Mouse (Mus musculus) CH12.LX (cell line): ENCODE data around the gene Cxcr6. TPM values are rescaled to one million over a fixed set of nuclear protein-coding genes. Genes with fewer than 3 reads are reported as not detected.

Source experiments
- DNase-seq: peaks from one replicate; pipeline ENCODE4 v3.0.0-alpha.2; 2013; ENCODE audit errors: extremely low read depth
- H3K27ac ChIP-seq: 2 replicates; pipeline ENCODE4 v1.5.1; 2012; ENCODE audit warnings: low read depth, mild to moderate bottlenecking, control low read depth, moderate library complexity; ENCODE audit not compliant: insufficient read depth
- H3K27me3 ChIP-seq: replicated peaks from 2 replicates; pipeline ENCODE3; 2012; ENCODE audit warnings: inconsistent platforms
- H3K36me3 ChIP-seq, 2 experiments: replicated peaks in 1 of 2; 2 replicates each; pipeline versions ENCODE3 to v1.6.1; 2012; ENCODE audit warnings: inconsistent platforms in 1 of 2, low read length in 1 of 2, mild to moderate bottlenecking in 1 of 2, mixed read lengths in 1 of 2, moderate library complexity in 1 of 2; ENCODE audit not compliant: control insufficient read depth in 1 of 2, insufficient read depth in 1 of 2
- H3K4me1 ChIP-seq, 2 experiments: 2 replicates each; pipeline ENCODE4 v1.6.1; 2012; ENCODE audit warnings: inconsistent platforms in 1 of 2, moderate library complexity in 1 of 2; ENCODE audit not compliant: insufficient read depth in 2 of 2, control insufficient read depth in 1 of 2
- H3K4me2 ChIP-seq: 2 replicates; pipeline ENCODE4 v1.6.1; 2012; ENCODE audit warnings: low read depth, mild to moderate bottlenecking, control low read depth; ENCODE audit not compliant: poor library complexity, insufficient read depth, severe bottlenecking
- H3K4me3 ChIP-seq, 3 experiments: fragments of 150-350 bp in 1 of 3; sonication (generic) in 1 of 3; replicated peaks in 1 of 3; 2 replicates each; pipeline versions ENCODE3 to v1.5.1; 2011 to 2012; ENCODE audit warnings: low read depth in 2 of 3, low read length in 2 of 3, mild to moderate bottlenecking in 2 of 3, moderate library complexity in 2 of 3, control low read depth in 1 of 3, improper control_type of control experiment in 1 of 3, inconsistent platforms in 1 of 3, mixed read lengths in 1 of 3; ENCODE audit not compliant: poor library complexity in 1 of 3
- H3K79me2 ChIP-seq: replicated peaks from 2 replicates; pipeline ENCODE4 v1.6.1; 2012; ENCODE audit warnings: mild to moderate bottlenecking, moderate library complexity; ENCODE audit not compliant: control insufficient read depth, poor library complexity, insufficient read depth, severe bottlenecking; ENCODE audit errors: extremely low read depth
- H3K9ac ChIP-seq: 2 replicates; pipeline ENCODE4 v1.6.1; 2012; ENCODE audit warnings: low read depth, mild to moderate bottlenecking, control low read depth, moderate library complexity; ENCODE audit not compliant: insufficient read depth
- H3K9me3 ChIP-seq: replicated peaks from 2 replicates; pipeline ENCODE3; 2012; ENCODE audit warnings: low read length, inconsistent platforms, mixed read lengths
- BHLHE40 ChIP-seq: IDR thresholded peaks from 2 replicates; pipeline ENCODE4 v1.6.1; 2011; ENCODE audit warnings: mild to moderate bottlenecking, low read depth, low read length, improper control_type of control experiment
- CTCF ChIP-seq, 2 experiments: IDR thresholded peaks in 1 of 2; conservative IDR thresholded peaks in 1 of 2; 2 replicates each; pipeline ENCODE4 v1.5.1; 2011 to 2012; ENCODE audit warnings: low read depth in 2 of 2, low read length in 2 of 2, improper control_type of control experiment in 1 of 2, inconsistent platforms in 1 of 2, mild to moderate bottlenecking in 1 of 2, moderate library complexity in 1 of 2
- E2F4 ChIP-seq: IDR thresholded peaks from 2 replicates; pipeline ENCODE4 v1.6.1; 2011; ENCODE audit warnings: low read depth, low read length, improper control_type of control experiment; ENCODE audit not compliant: insufficient replicate concordance
- EP300 ChIP-seq: IDR thresholded peaks from 2 replicates; pipeline ENCODE4 v1.6.1; 2011; ENCODE audit warnings: low read length, improper control_type of control experiment
- ETS1 ChIP-seq: conservative IDR thresholded peaks from 2 replicates; pipeline ENCODE4 v1.6.1; 2012; ENCODE audit warnings: low read depth, mild to moderate bottlenecking, inconsistent platforms, low read length, improper control_type of control experiment, moderate library complexity
- GABPA ChIP-seq: IDR thresholded peaks from 2 replicates; pipeline ENCODE4 v1.6.1; 2012; ENCODE audit warnings: low read depth, low read length, improper control_type of control experiment, inconsistent platforms; ENCODE audit not compliant: insufficient replicate concordance
- JUN ChIP-seq: IDR thresholded peaks from 2 replicates; pipeline ENCODE4 v1.6.1; 2011; ENCODE audit warnings: low read depth, mild to moderate bottlenecking, low read length, improper control_type of control experiment, moderate library complexity; ENCODE audit not compliant: insufficient read depth
- MAFK ChIP-seq: IDR thresholded peaks from 2 replicates; pipeline ENCODE4 v1.6.1; 2011; ENCODE audit warnings: low read length, improper control_type of control experiment; ENCODE audit not compliant: insufficient replicate concordance
- MAX ChIP-seq: IDR thresholded peaks from 2 replicates; pipeline ENCODE4 v1.6.1; 2011; ENCODE audit warnings: low read length, improper control_type of control experiment
- MAZ ChIP-seq: IDR thresholded peaks from 2 replicates; pipeline ENCODE4 v1.6.1; 2012; ENCODE audit warnings: low read depth, mild to moderate bottlenecking, inconsistent platforms, low read length, improper control_type of control experiment, moderate library complexity
- MEF2A ChIP-seq: IDR thresholded peaks from 2 replicates; pipeline ENCODE4 v1.6.1; 2014; ENCODE audit warnings: low read depth, mild to moderate bottlenecking, inconsistent platforms, low read length, improper control_type of control experiment, borderline replicate concordance
- MYC ChIP-seq: IDR thresholded peaks from 2 replicates; pipeline ENCODE4 v1.6.1; 2011; ENCODE audit warnings: low read depth, mild to moderate bottlenecking, improper control_type of control experiment, low read length
- RCOR1 ChIP-seq: conservative IDR thresholded peaks from 2 replicates; pipeline ENCODE4 v1.6.1; 2012; ENCODE audit warnings: low read depth, mild to moderate bottlenecking, inconsistent platforms, low read length, improper control_type of control experiment
- SIN3A ChIP-seq: IDR thresholded peaks from 2 replicates; pipeline ENCODE4 v1.6.1; 2012; ENCODE audit warnings: low read length, improper control_type of control experiment, inconsistent platforms
- SMC3 ChIP-seq: IDR thresholded peaks from 2 replicates; pipeline ENCODE4 v1.6.1; 2011; ENCODE audit warnings: low read depth, low read length, improper control_type of control experiment
- UBTF ChIP-seq: IDR thresholded peaks from 2 replicates; pipeline ENCODE4 v1.6.1; 2012; ENCODE audit warnings: low read depth, mild to moderate bottlenecking, inconsistent platforms, low read length, improper control_type of control experiment, moderate library complexity
- USF2 ChIP-seq: conservative IDR thresholded peaks from 2 replicates; pipeline ENCODE4 v1.6.1; 2011; ENCODE audit warnings: low read depth, low read length, improper control_type of control experiment
- ZC3H11A ChIP-seq: IDR thresholded peaks from 2 replicates; pipeline ENCODE4 v1.6.1; 2012; ENCODE audit warnings: low read depth, mild to moderate bottlenecking, inconsistent platforms, low read length, improper control_type of control experiment
- ZMIZ1 ChIP-seq: IDR thresholded peaks from 2 replicates; pipeline ENCODE4 v1.6.1; 2012; ENCODE audit warnings: low read depth, mild to moderate bottlenecking, inconsistent platforms, low read length, improper control_type of control experiment
- dilution Hi-C: fragments of 300-500 bp; cut with MboI; formaldehyde crosslinking; loops from 2 replicates; pipeline ENCODE4 v1.14.3; 2020; ENCODE audit warnings: low sequenced_read_pairs; ENCODE audit not compliant: extremely low pct_unique_long_range_greater_than_20kb, extremely low pct_ligation_motif_present
- in situ Hi-C: fragments of 300-500 bp; cut with MboI; formaldehyde crosslinking; loops from 3 replicates; pipeline ENCODE4 v1.14.3; 2019; ENCODE audit warnings: low sequenced_read_pairs, low pct_ligation_motif_present, low pct_unique_long_range_greater_than_20kb, mixed read lengths
- polyA plus RNA-seq: library from polyadenylated mRNA; unstranded; fragments of >175 nt; gene quantifications from 2 replicates; pipeline ENCODE4 v1.2.1, GENCODE M21; 2012; ENCODE audit warnings: low read depth; ENCODE audit not compliant: insufficient read length
- total RNA-seq, 2 experiments: library from RNA; depleted of rRNA; stranded (reverse); fragments of 300-350 nt in 1 of 2; fragments of >200 nt in 1 of 2; gene quantifications; 2 replicates each; pipeline ENCODE4 v1.2.3; 2012 to 2014

The Cxcr6 gene
- total and polyA plus RNA-seq, 3 experiments, result 0.08 to 1.4 (median 1.0) TPM

DNA sequence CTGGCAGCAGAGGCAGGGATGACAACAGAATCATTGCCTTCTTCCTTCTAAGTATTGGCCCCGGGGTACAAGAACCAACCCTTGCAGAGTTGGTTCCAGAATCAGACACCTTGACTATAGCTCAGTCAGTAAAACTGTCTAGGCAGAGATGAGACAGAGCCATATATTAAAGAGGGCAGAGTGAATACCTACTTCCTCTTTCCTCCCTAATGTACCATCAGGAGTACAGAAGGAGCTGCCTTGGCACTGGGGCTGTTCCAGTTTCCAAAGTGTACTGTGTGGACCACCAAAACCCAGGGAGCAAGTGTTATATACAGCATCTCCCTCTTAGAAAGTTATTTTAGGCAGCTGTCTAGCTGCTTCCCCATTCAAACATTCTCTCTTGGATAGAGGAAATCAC lies 4.7 kb upstream of the Cxcr6 start:
- Histone ChIP-seq H3K4me2 (no peak overlapping the region), H3K4me1 (peaks cover 0 to 8% of the 10 kb centered on the region in 2 experiments; a peak in 1 of 4 replicates), H3K79me2 (no peaks in the 10 kb centered on the region), H3K9me3 (no peaks in the 10 kb centered on the region), H3K4me3 (no peak overlapping the region), H3K27me3 (no peaks in the 10 kb centered on the region), H3K36me3 (peaks cover 67 to 89% of the 10 kb centered on the region in 2 experiments), H3K27ac (no peak overlapping the region), H3K9ac (no peak overlapping the region)
- dilution Hi-C loops (no loop called here), in situ Hi-C loops (no loop called here)
- TF ChIP-seq RCOR1 (no peak), UBTF (no peak), ZMIZ1 (no peak), BHLHE40 (no peak), MAX (no peak), ZC3H11A (no peak), CTCF (conservative IDR thresholded peaks at IDR 0.05 in 1 of 2, IDR thresholded peaks at IDR 0.05 in 1 of 2; ENCODE audit: low read depth in 2 of 2, low read length in 2 of 2) (no peak), MAFK (no peak), EP300 (no peak), JUN (no peak), MEF2A (no peak), MYC (no peak), GABPA (no peak), E2F4 (no peak), SMC3 (no peak), USF2 (no peak), SIN3A (no peak), MAZ (no peak)
- no peak for DNase-seq

DNA sequence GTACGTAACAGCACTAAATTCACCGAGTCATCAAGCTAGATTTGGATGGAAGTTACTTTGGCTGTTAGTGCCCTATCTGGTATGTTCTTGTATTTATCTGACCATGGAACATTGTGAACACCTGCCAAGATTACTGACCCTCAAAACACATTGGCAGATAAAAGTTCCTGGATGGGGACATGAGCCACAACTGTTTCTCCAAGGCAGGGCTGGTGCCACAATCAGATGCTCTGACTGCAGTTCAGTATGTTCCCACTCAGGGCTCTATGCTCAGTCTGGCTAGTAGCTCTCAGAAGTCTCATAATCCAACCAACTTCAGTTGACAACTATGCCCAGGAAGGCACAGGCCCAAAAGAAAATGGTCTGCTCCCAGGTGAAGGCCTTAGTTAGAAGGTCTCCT lies 3.9 kb upstream of the Cxcr6 start:
- H3K4me3 ChIP-seq, result no peak overlapping the region
- in situ Hi-C loops (no loop called here), dilution Hi-C loops (no loop called here)
- no peak overlapping the region for H3K27ac ChIP-seq
- H3K36me3 ChIP-seq, result peaks cover 58 to 82% of the 10 kb centered on the region in 2 experiments
- DNase-seq, result no peak
- no peaks in the 10 kb centered on the region for H3K79me2 ChIP-seq
- H3K4me2 ChIP-seq, result no peak overlapping the region
- no peaks in the 10 kb centered on the region for H3K27me3 ChIP-seq
- H3K9ac ChIP-seq, result no peak overlapping the region
- TF ChIP-seq ETS1 (no peak), ZC3H11A (no peak), MYC (no peak), MAZ (no peak)
- no peaks in the 10 kb centered on the region for H3K9me3 ChIP-seq
- peaks cover 0 to 9% of the 10 kb centered on the region in 2 experiments; a peak in 1 of 4 replicates for H3K4me1 ChIP-seq
